Mouse (Mus musculus) left cerebral cortex, adult 8-10 months (tissue): Measurements from ENCODE around the gene Gm17387. TPM values are rescaled to one million over a fixed set of nuclear protein-coding genes. Genes with fewer than 3 reads are reported as not detected.

Experiments
- DNase-seq, 2 experiments: peaks; one replicate each; pipeline ENCODE4 v3.0.0; 2022; ENCODE audit warnings: low spot score in 2 of 2
- total RNA-seq, 4 experiments: library from RNA; stranded (reverse); gene quantifications; 2 replicates each; pipeline ENCODE4 v1.2.4; 2022

The Gm17387 gene
- total RNA-seq, 4 experiments from 2014 or later, result not detected

DNA sequence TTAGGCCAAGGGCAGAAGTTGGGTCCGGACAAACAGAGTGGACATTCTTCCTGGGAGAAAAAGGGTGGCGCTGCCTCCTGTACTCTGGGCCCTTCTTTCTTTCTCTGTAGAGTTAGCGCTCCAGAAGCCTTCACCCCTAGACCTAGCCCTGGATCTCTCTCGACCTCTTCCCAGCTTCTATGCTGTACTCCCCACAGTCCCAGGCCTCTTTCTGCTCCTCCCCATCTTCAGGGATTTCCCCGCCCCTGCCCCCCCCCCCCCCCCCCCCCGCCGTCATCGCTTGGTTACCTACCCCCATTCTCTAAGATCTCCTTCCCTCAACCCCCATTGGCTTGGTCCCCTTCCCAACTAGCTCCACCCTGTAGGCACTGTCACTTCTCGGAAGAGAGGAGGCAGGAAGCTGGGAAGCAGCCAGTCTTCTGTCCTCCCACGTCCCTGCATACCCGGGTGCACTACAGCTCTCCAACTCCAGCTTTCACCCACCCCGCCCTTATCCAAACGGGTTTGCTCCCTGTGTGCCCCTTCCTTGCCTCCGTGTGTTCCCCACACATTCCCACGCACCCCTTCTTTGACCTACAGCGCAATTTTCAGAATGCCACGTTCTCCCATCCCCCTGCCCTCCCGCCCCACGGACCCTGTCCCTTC, 18.8 kb downstream of the Gm17387 start:
- peak in 1 of 2 experiments; percentile 80 for DNase-seq

DNA sequence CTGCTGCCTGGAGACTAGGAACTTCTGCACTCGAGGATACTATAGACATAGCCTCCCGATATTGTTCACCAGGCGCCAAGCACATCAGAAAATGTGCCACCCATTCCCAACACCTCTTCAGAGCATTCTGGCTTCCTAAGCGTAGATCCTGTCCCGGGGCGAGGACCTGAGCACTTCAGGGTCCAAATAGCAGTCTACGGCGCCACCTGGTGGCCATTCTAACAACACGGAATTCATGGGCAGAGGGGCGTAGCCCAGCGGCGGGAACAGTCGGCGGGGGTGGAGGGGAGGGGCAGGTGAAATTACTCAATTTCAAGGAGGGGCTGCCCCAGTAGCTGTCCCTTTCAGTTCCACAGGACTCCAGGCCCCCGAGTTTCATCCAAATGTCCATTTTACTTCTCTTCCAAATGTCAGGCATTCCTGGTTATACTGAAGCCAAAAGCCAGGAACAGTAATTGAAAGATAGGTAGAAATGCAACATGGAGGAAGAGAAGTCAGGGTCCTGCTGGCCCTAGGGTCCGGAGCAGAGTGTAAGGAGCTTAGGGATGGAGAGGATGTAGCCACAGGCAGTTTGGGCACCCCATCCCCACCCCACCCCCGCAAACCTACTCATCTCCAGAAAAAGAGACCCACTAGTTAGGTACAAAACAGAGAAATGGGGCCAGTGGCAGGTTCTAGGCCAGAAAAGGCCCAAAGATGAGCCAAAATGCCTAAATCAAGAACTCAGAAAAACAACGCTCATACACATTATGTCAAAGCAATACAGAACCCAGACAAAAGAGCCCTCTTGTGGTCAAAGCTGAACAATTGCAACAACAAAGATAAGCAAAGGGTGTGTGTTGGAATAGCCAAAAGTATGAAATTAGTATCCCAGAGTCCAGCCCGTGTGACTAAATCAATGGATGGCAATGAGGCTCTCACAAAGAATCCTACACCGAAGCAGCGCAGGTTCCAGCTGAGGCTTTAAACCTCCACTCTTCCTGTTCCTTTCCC, 19.6 kb downstream of the Gm17387 start:
- peak; percentile 64 to 74 for DNase-seq

DNA sequence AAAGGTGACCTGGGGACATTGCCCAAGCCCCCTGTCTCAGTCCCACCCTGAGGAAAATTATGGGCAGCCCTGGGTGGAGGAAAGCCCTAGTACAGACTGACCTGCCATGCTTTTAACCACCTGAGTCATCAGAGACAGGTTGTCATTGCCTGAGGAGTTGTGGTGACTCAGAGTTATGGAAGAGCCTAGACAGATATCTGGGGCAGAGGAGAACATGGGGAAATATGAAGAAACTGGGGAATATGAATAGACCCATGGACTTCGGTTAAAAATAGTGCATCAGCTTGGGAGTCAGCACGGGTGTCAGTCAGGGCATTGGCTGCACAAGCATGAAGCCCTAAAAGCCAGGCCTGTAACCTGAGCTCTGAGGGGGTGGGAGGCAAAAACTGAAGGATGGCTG, 20.4 kb downstream of the Gm17387 start:
- no peak for DNase-seq

DNA sequence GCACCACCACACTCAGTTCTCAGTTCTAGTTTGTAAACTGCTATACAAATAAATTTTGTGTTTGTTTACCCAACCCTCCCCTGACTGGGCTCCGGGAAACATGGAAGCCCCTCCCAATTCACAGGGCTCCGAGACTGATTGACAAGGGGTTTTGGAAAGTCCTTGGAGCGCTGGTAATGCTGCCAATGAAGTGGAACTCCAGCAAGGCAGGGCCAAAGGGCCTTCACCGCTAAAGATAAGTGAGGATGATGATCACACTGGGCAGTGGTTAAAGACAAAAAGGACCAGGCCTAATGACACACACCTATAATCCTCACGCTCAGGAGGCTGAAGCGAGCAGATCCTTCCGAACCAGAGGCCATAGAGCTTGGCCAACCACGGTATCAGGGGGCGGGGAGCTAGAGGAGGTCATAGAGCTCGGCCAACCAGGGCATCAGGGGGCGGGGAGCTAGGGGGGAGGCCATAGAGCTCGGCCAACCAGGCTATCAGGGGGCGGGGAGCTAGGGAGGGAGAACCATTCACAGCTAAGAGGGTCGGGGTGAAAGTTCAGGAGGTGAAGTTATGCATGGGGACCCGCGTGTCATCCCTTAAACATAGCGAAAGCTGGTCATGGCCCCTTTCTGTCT, 22.2 kb downstream of the Gm17387 start:
- DNase-seq, result no peak

DNA sequence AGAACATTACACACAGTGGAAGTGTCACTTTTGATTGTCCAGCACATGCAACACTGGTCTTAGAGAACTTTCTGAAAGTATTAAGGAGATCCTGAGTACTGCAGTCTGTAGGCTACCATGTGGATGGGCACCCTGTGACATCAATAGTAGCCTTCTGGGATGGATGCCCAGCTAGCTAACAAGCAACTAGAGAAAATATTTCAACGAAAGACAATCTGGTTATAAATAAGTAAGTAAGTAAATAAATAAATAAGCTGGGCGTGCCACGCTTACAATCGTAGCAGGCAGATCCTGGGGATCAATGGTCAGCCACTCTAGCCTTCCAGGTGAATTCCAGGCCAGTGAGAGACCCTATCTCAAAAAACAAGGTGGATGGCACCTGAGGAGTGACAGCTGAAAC, 23.1 kb downstream of the Gm17387 start:
- no peak for DNase-seq

DNA sequence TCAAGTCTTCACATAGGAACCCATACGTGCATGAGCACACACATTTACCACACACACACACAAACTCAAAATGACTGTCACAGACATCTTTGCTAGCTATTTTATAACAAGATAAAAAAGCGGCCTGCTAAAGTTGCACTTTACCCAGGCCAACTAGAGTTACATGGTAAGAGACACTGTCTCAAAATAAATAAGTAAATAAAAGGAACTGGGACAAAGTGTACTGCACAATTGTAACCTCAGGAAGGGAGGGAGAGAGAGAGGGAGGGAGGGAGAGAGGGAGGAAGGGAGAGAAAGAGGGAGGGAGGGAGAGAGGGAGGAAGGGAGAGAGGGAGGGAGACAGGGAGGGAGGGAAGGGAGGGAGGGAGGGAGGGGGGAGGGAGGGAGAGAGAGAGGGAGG, 23.5 kb downstream of the Gm17387 start:
- no peak for DNase-seq

DNA sequence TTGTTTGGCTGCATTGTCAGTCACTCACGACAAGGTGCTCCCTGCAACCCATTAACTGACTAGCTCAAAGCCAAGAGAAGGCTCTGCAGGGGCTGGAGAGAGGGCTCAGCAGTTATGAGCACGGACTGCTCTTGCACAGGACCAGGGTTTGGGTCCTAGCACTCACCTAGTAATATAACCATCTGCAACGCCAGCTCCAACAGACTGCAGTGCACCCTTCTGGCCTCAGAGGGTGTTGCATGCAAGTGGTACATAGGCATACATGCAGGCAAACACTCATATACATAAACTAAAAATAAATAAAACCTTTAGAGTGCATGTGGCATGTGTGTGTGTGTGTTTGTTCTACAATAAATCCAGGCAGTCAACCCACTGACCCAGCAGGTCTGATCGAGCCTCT, 26.9 kb downstream of the Gm17387 start:
- DNase-seq, result no peak

DNA sequence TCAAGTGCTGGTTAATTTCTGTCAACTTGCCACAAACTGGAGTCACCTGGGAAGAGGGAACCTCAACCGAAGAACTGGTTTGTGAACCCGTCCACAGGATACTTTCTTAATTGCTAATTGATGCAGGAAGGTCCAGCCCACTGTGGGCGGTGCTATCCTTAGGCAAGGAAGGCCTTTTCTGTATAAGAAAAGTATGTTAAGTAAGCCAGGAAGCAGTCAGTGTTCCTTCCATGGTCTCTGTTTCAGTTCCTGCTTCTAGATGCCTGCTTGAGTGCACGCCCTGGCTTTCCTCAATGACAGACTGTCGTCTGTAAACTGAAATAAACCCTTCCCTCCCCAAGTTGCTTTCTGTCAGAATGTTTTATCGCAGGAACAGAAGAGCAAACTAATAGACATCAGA, 28.0 kb downstream of the Gm17387 start:
- DNase-seq, result no peak

DNA sequence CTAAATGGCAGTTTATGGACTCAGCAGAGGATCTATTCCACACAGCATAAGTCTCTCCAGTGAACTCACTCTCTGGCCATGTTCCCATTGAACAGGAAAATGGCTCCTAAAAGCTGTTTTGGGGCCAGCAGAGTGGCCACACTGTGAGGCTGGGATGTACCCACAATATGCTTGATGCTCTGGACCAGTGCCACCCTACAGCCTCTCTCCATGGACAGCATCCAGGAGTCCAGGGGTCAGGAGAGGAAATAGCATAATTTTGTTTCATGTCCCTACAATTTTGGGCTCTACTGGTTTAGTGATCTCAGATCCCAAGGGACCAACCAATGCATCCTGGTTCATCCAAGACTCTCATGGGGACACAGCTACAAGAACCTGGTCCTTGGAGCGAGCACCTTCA, 28.6 kb downstream of the Gm17387 start:
- DNase-seq, result no peak

DNA sequence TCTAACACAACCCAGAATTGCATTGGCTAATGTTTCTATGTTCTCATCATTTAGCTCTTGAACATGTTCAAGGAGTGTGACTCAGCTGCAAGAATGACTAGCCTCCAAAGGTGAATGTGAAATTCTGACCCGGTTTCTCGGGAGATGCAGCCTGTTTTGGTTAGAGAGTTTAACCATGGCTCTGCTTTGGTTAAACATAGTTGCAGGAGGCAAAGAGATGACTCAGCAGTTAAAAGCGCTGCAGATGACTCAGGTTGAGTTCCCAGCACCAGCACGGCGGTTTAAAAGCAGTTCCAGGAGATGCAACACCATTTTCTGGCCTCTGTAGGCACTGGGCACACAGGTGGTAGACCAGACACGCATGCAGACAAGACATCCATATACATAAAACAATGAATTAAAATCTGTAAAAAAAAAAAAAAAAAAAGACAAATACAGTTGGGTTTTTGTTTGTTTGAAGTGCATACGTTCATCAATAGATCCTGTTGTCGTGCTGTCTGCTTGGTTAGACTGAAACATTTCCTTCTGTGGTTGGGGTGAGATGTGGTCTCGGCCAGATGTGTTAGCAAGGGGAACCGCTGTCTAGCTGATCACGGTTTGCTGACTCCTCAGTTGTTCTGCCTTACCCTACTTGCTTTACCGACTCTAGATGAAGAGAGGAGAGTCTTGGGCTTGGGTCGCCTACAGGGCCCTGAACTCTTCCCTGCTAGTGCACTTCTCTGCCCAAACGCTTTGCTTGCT, 29.8 kb downstream of the Gm17387 start:
- no peak for DNase-seq

DNA sequence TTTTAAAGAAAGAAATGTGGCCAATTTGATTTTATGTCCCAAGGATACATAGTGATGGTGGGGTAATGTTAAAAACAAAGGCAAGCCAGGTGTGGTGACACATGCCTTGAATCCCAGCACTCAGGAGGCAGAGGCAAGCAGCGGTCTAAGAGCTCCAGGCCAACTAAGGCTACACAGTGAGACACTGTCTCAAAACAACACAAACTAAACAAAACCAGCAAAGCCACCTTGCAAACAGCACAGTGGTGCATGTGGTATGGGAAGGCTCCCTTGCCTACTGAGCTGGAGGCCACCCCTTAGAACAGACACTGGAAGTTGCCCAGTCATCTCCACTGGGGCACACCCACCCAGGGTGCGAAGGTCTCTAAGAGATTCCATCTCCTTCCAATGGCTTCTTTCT, 31.0 kb downstream of the Gm17387 start:
- no peak for DNase-seq

DNA sequence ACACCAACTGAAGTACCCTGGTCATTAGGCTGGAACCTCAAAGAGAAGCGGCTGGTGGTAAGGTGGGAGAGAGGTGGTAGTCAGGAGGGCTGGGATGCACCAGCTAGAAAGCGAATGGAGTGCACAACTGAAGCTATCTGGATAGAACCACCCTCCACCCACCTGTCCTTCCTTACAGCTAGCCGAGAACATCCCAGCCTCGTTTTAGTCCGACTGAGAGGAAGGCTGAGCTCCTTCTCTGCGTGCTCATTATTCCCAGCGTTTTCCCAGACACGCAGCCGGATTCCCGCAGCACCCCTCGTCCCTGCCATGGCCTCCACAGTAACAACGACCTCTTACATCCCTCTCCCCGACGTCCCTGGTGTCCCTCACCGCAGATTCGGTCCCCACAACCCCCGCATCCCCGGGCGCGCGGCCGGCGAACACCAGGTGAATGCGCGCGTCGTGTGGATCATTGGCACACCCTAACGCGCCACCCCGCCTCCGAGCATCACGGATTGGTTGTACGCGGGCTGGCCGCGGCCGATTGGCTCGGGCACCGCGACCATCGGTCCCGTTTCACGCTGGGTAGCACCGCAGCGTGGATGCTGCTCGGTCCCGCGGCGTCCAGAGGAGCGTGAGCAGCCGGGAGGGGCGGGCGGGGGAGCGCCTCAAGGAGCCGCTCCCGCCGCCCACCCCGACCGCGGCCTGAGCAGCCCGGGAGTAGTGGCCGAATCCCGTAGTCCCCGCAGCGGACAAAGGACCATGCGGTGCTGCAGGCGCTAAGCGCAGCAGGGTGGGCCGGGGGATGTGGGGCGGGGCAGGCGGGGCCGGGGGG, 31.7 kb downstream of the Gm17387 start, which contains the start of gene B4galnt4:
Gene B4galnt4, plus strand, starts transcription at position 679 of the 817 bp plus-strand sequence.
- peak; percentile 81 to 94 for DNase-seq

DNA sequence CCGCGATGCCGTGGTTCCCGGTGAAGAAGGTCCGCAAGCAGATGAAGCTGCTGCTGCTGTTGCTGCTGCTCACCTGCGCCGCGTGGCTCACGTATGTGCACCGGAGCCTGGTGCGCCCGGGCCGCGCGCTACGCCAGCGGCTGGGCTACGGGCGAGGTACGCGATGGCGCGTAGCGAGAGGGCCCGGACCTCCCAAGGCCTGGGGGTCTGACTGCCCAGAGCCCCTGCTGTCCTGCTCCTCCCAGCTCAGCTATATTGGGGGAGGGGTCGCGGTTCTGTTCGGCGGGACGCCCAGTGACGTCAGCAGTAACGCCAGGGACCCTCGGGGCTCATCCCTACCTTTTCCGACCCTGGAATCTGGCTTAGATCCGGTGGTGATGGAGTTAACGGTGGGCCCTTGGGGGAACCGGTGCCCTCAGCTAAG, 32.4 kb downstream of the Gm17387 start:
- no peak for DNase-seq

DNA sequence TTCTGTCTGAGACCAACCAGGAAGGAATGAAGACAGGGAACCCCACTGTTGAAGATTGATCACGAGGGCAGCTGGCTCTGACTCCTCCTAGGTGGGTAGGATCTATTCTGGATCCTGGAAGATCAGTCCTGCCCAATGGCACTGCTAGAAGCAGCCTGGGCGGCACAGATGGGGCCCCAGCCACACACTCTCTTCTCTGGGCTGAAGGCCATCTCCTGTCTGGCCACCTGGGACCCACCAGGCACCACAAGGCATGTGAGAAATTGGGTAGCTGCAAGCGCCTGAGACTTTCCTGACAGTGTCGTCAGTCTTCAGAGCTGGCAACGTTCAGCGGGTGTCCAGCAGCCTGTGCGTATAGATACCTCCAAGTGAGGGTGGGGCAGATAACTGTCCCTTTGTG, 33.6 kb downstream of the Gm17387 start:
- DNase-seq, result peak in 1 of 2 experiments; percentile 45

DNA sequence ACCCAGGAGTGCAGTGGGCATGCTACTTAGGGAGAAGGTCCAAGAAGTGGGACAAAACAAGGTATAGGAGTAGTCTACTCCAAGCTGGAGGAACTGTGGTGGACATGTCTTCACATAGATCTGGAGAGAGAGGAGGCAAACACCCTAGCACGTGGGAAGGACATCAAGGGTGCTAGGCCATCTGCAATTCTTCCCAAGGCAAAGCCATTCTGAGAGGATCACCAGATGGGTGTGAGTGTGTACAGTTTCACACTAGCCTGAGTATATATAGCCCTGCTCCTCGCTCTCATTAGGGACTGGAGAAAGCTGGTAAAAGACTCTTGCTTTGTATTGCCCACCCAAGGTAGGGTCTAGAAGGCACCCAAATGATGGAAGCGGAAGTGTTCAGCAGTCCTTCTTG, 34.4 kb downstream of the Gm17387 start:
- no peak for DNase-seq

DNA sequence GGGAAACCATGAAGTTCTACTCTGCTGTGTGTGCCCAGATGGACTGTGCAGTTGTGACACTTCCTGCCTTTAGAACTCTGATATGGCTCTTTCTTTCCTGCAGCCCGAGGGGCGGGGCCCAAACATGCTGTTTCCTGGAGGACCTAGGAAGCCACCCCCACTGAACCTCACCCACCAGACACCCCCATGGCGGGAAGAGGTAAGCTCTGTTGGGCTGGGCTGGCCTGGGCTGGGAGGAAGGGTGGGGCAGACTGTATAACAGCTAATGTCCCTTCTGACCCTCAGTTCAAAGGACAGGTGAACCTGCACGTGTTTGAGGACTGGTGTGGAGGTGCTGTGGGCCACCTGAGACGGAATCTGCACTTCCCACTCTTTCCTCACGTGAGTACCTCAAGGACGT, 35.2 kb downstream of the Gm17387 start:
- DNase-seq, result no peak

DNA sequence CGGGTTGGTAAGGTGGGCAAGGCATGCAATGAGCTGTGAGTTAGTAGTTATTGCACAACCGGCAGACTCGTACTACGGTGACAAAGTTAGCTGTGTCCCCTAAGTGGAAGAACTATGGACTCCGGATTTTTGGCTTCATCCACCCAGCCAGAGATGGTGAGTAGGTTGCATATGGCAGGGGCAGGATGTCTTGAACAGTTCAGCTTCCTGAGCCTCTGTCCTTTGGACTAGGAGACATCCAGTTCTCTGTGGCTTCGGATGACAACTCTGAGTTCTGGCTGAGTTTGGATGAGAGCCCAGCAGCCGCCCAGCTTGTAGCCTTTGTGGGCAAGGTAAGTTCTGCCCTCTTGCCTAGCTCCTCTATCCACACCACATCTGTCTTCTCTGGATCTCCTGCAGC, 35.6 kb downstream of the Gm17387 start:
- no peak for DNase-seq

DNA sequence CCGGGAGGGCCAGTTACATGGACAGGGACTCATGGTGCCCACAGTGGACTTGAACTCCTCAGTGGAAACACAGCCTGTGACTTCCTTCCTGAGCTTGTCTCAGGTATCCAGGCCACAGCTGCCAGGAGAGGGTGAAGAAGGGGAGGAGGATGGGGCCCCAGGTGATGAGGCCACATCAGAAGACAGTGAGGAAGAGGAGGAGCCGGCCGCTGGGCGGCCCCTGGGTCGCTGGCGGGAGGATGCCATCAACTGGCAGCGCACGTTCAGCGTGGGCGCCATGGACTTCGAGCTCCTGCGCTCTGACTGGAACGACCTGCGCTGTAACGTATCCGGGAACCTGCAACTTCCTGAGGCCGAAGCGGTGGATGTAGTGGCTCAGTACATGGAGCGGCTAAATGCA, 39.4 kb downstream of the Gm17387 start:
- no peak for DNase-seq

DNA sequence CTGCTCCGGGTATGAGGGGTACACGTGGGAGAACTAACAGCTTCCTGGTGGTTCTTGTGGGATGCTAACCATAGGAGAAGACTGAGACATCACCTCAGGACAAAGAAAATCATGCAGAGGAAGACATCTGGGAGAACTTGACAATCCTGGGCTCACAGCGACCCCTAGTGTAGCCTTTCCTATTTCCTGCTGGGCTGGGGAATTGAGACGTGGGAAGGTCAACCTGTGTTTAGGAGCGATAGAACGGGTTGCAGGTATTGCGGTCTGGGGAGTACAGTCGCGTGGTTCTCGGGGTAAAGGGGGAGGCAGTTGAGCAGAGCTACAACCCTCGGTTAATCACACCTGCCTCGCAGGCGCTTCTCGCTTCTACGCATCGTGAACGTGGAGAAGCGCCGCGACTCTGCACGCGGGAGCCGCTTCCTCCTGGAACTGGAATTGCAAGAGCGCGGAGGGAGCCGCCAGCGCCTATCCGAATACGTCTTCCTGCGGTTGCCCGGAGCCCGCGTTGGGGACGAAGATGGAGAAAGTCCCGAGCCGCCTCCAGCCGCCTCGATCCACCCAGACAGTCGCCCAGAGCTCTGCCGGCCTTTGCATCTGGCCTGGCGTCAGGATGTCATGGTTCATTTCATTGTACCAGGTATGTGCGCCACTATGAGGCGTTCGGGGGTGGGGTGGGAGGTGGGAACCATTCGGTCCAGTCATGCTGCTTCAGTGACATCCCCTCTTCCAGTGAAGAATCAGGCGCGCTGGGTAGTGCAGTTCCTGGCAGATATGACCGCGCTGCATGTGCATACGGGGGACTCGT, 41.3 kb downstream of the Gm17387 start:
- peak; percentile 72 to 74 for DNase-seq
